Mouse (Mus musculus) urinary bladder, adult 2 months (tissue): ENCODE results near the gene Gm2016. TPM values are rescaled to one million over a fixed set of nuclear protein-coding genes. Genes with fewer than 3 reads are reported as not detected.
"Not testable (repeated sequence)": the region's sequence is repeated elsewhere in the genome, so short reads cannot be mapped to it uniquely, and the experiment has no call there.

Source experiments
- DNase-seq: peaks from one replicate; pipeline ENCODE4 v3.0.0; 2022; ENCODE audit warnings: low spot score
- polyA plus RNA-seq: library from polyadenylated mRNA; depleted of rRNA; stranded (reverse); fragments of >200 nt; gene quantifications from 2 replicates; pipeline ENCODE4 v1.2.3, GENCODE M21; 2012; rRNA removed

Gm2016 gene
- polyA plus RNA-seq = not detected in 2 replicates

- not testable (repeated sequence) for DNase-seq
Measured at GRCm38 (mm10) chr12:87873772-87874171, at the start of gene Gm2016. Gene Gm2016, plus strand, starts transcription at chr12:87874072.

GRCm38 (mm10) chr12:87842239-87842638 lies 31.6 kb upstream of the Gm2016 start, which contains the start of gene Gm2001:
Gene Gm2001, minus strand, starts transcription at chr12:87842339.
- not testable (repeated sequence) for DNase-seq

GRCm38 (mm10) chr12:87850657-87851056 lies 23.2 kb upstream of the Gm2016 start:
- not testable (repeated sequence) for DNase-seq

DNA sequence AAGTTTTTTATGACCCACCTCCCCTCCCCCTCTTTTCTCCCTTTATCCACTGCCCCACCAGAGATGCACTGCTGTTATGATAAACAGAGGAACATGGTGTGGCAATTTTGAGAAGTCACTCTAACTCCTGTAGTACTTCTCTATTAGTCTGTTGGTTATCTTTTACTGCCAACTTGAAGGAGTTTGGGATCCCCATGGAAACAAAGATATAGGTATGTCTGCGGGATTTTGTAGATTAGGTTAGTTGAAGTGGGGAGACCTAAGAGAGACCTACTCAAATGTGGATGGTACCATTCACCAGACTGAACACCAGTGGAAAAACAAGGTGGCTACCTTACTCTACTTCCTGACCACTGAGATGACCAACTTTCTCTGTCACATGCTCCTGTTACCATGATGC lies 17.8 kb upstream of the Gm2016 start:
- not testable (repeated sequence) for DNase-seq

DNA sequence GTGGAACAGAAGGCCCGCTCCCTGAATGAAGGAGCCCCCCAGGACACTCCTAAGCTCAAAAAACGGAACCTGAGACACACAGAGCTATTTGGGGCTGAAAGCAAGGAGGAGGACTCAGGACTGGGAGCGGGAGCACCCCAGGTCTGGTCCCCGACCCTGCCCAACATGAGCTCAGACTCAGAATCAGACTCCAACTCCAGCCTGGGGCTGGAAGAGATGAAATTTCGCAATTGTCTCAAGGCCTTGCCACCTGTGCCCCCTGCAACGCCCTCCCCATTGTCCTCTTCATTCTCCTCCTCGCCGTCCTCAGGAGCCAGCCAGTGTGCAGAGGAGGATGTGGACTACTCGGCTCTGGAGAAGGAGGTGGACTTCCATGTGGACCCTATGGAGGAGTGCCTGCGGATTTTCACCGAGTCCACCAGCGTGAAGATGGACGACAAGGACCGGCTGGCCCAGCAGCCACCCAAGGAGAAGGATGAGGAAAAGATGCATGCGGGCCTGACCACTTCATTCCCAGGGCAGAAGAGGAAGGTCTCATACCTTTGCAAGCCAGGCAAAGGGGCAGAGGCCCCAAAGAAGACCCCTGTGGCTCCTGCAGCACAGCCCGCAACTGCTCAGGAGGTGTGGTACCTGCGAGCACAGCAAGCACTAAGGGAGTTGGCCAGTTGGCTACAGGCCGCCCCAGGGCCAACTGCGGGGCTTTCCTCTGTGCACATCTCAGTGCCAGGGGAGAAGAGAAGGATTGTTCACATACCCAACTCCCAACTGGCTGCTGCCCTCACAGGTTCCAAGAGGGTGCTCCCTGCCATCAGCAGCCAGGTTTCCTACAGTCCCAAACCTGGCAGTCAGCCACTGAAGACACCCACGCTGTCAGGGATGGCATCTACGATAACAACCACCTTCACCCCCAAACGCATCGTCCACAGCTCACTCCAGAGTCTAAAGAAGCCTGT lies 11.9 kb upstream of the Gm2016 start:
- DNase-seq = peak; percentile 29

DNA sequence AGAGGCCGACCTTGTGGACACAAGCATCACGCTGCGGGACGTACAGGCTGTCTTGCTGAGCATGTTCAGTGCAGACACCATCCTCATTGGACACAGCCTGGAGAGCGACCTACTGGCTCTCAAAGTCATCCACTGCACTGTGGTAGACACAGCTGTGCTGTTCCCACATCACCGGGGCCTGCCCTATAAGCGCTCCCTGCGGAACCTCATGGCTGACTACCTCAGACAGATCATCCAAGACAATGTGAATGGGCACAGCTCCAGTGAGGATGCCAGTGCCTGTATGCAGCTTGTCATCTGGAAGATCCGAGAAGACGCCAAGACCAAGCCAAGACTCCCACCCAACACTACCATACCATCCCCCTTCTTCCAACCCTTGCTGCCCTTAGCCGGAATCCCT lies 10.2 kb upstream of the Gm2016 start:
- DNase-seq = not testable (repeated sequence)

GRCm38 (mm10) chr12:87864048-87864447 lies 9.8 kb upstream of the Gm2016 start:
- not testable (repeated sequence) for DNase-seq

DNA sequence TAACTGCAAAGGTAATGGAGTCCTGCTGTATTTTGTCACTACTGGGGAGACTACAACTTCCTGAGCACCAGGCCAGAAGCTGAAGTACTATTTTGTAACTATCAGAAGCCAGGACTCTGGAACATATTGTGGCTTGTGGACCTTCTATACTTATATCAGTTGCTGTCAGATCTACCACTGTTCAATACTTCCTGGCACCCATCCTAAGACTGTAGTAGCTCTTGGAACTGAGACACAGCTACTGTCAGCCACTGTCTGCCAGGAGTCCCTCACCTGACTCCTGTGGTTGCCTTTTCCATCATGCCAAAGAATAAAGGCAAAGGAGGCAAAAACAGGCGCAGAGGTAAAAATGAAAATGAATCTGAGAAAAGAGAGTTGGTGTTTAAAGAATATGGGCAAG lies 21.2 kb downstream of the Gm2016 start, which contains the start of gene Gm2022:
Gene Gm2022 (plus strand): TSS at position 301 of the 400 bp plus-strand sequence.
- not testable (repeated sequence) for DNase-seq

GRCm38 (mm10) chr12:87919721-87920120 lies 45.8 kb downstream of the Gm2016 start, which contains the start of gene Gm2035:
Gene Gm2035, minus strand, starts transcription at chr12:87919857.
- not testable (repeated sequence) for DNase-seq

Other genes starting within 250 kb of the Gm2016 start
- not detected in 2 replicates for gene Gm16381, start 229.5 kb upstream of the Gm2016 start, polyA plus RNA-seq
- gene Gm21319, start 98.3 kb upstream of the Gm2016 start, polyA plus RNA-seq = not detected in 2 replicates
- gene Gm21936, start 78.6 kb upstream of the Gm2016 start, polyA plus RNA-seq = not detected in 2 replicates
- not detected in 2 replicates for gene BB287469, start 57.5 kb upstream of the Gm2016 start, polyA plus RNA-seq
- not detected in 2 replicates for gene Gm2001, start 31.7 kb upstream of the Gm2016 start, polyA plus RNA-seq
- not detected in 2 replicates for gene Gm2022, start 21.3 kb downstream of the Gm2016 start, polyA plus RNA-seq
- not detected in 2 replicates for gene Gm2035, start 45.8 kb downstream of the Gm2016 start, polyA plus RNA-seq
- gene Gm2042, start 80.0 kb downstream of the Gm2016 start, polyA plus RNA-seq = not detected in 2 replicates
- gene Gm2075, start 137.8 kb downstream of the Gm2016 start, polyA plus RNA-seq = not detected in 2 replicates
- not detected in 2 replicates for gene Gm6803, start 144.7 kb downstream of the Gm2016 start, polyA plus RNA-seq
- gene Gm2056, start 152.9 kb downstream of the Gm2016 start, polyA plus RNA-seq = not detected in 2 replicates
- not detected in 2 replicates for gene Gm16368, start 209.6 kb downstream of the Gm2016 start, polyA plus RNA-seq